Mouse (Mus musculus) adrenal gland, adult (tissue): ENCODE results near the gene Cmah.

Source experiments
- DNase-seq, 2 experiments: peaks; one replicate each; pipeline ENCODE4 v3.0.0; 2022 to 2023; ENCODE audit warnings: low spot score in 1 of 2; ENCODE audit not compliant: inconsistent age in 2 of 2

Cmah gene

DNA sequence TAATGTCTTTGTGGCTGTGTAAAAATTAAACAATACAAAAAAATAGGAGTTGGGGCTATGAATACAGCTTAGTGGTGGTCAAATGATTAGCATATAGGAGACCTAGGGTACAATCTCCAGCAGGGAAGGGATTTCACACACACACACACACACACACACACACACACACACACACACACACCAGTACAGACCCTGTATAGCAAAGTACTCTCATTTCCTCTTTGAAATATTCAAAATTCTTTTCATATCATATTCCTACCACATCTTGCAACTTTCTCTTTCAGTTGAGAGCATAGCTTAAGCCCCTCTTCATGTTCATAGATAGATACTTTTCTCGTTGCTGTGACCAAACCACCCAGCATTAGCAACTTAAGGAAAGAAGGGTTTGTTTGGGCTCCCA lies 181.7 kb downstream of the Cmah start:
- no peak for DNase-seq

DNA sequence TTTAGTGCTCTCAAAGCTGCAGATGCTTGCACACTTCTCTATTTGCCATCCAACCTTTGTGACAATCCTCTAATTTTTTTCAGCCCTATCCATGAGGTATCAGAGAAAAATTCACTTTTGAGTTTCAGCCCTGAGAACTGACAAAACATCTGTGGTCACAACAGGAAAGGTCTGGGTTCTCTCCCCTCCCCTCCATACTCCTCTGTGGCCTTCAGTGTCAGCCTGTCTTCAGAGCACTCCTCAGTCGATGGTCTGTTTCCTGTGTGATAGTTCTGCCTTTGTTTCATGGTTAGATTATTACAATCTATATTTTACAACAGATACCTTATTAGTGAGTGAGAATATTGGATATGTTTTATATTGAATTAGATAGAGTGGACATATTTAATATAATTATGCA lies 184.2 kb downstream of the Cmah start:
- no peak for DNase-seq

DNA sequence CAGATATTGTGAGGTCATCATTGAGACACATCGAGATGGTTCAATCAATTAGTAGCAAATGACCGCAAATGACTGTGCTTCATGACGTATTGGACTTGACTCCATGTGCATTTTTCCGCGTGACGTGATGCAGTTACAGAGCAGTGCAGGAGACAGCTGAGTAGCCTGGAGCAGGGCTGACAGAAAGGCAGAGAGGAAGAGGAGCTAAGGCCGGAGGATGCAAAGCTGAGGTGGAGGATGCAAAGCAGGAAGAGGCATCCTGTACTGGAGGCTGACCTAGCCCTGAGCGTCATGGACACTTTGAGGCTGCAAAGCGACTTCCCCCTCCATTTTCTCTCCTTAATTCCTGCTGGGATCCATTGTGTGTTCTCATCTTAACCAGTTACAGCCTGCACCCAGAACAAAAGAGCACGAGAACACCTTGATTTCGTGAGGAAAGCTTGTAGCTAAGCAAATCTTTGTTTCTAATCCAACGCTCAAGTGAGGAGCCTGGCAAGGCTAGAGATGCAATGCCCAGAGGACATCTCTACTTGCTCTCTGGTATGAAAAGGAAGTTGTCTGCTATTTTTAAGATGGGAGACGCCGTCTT lies 184.8 kb downstream of the Cmah start:
- DNase-seq, result no peak

DNA sequence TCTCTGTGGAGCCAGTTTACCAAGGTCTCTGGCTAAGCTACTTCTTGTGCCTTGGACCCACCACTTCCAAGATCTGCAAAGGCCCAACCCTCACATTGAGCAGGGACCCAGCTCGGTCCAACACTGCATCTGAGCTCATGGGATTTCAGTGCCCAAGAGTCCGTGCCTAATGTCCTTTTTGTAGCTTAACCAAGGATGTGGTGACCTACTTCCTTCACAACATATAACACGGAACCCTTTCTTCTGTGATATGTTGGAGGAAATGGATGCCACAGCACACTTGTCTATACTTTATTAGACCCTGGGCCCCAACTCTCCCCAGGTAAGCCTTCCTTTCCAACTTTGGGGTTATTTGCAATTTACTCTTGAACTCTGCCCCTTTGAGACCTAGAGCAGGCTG lies 186.5 kb downstream of the Cmah start:
- no peak for DNase-seq

DNA sequence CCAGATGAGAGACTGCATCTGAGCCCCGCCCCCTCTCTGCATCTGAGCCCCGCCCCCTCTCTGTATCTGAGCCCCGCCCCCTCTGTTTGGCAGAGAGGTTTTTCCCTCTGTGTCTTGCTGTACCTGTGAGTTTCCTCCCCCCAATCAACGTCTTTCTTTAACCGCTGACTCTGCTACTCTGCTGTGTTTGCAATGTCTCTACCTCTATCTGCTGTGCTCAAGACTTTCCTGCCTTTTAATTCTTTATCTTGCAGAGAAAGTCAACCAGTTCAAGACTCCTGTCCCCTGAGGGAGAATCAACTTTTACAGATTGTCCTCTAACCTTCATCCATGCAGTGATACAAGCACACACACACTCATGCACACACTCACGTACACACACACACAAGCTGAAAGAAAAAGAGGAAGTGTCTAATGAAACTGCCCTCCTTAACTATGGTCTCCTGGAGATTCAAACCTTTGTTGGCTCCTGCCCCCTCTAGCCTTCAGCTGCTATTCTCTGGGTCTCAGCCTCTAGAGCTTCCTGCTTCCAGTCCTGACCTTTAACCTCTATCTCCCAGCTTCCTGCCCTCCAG lies 188.0 kb downstream of the Cmah start:
- no peak for DNase-seq

DNA sequence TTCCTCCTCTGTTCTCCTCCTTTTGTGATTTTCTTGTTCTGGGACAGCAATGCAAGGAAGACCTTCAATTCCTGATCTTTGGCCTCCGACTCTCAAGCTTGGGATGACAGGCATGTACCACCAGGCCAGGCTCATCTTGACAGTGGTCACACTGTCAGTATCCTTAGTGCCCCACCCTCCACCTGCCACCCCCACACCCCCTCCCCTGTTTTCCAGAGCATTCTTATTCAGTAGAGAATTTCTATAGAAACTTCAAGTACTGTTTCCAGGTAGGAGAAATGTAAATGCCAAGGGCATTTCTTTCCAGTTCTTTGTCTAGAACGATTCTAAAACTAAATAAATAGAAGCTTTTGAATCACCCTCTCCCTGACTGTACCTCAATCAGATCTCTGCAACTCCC lies 190.6 kb downstream of the Cmah start:
- no peak for DNase-seq

DNA sequence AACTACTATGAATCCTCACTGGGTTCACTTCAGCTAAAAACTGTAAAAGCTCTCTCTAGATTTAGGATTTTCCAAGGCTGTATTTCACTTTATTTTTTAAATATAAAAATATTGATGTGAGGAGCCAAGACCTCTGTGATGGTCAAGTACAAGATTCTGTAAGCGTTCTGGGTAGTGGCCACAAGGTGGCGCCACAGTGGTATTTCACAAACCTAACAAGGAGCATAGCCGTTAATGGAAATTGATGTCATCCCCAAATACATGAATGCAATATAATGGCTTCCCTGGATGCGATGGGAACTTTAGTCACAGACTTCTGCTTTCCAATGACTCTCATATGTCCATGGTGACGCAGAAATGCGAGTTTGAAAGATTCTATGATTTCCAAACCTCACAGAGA lies 191.7 kb downstream of the Cmah start:
- DNase-seq, result peak; percentile 41 to 82

DNA sequence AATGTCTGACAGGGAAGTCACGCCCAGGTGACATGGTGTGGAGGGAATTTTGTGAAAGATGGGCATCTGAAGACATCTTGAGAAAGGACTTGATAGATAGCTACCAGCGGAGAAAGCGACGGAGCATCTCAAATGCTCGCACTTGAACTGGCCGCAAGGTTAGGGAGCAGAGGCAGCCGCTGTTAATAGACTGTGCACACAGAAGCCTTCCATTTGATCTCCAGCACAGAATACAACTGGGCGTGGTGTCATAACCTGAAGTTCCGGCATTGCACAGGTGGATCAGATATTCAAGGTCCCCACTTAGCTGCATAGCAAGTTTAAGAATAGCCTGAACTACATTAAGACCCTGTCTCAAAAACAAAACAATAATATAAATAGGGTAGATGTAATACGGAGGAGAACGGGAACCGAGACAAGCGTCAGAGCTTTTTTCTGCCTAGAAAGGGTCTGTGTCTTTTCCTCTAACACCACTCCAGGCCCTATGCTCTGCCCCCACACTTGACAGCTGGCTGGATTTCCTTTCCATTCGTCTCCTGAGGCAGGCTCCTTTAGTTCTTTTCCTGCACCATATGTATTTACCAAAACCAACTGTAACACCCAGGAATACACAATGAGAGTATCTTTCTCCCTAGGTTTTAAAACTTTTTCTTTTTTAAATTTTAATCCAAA lies 192.9 kb downstream of the Cmah start:
- DNase-seq, result no peak

DNA sequence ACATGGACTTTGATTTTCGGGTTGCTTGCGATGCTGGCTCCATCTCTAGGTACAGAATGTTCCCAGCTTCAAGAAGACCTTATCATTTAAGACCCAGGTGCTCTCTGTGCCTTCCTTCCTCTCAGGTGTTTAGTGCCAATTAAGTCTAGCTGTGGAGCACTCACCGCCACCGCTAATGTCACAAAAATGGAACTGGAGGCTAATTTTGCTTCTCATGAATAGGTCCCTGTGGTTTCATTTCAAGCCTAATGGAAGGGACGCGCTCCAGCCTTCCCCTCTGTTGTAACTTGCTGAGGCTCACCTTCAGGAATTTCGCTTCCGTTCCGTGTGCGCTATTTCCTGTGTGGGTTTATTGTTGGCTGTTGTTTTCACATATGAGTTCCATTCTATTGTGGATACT lies 193.6 kb downstream of the Cmah start:
- no peak for DNase-seq

DNA sequence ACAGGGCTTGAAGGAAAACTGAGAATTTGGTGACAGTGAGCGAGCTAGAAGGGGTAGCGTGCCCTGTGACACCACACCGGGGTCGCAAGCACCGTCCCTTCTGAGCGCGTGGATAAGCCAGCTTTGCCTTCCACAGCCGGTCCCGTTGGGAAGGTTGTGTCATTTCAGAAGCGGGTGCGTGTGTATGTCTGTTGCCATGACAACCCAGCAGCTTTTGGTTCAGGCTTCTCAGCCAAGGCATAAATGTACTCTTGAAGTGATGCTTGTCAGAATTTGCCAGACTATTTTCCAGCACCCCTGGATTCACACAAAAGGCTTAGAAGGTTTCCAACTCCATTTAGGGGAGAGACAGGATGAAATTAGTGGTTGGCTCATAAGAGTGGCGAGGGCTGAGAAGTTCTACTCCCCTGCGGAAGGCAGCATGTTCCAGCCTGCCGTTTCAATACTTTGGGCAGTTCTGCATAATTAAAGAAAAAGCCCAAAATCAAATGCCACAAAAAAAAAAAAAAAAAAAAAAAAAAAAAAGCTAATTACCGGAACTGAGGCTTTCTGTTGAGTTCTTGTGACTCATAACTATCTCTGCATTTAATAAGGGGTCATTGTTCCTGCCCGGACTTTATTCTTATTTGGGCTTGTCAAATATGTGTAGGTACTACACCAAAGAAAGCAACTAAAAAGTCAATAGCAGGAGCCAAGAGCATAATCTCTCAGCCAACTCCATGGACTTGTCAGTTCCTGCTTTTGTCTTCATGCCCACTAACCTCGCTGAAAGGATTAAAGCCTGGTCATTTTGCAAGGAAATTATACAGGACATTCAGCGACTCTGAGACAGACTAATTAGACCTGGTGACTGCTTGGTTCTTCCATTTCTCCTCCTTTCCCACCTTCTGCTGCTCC lies 194.5 kb downstream of the Cmah start:
- peak in 1 of 2 experiments; percentile 35 for DNase-seq

DNA sequence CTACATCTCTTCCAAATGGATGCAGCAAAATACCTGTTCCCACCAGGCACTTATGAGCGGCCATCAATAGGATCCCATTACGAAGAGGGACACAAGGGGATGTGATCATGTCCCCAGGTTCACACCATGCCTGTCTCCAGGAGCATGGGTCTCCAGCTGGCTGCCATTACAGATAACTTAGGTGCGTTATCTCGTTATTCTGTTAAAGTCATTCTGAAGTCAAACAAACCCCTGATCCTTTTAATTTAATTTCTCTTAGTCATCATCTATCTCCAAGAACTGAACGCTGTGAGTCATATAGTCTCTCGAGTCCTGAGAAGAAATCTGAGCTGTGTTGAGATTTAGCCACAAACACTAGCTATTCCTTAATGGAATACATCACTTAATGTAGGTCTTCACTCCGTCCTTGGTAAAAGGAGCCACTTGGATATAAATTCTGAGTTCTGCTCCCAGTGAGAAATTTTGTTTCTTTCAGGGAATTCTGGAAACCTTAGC lies 195.2 kb downstream of the Cmah start:
- DNase-seq, result no peak

DNA sequence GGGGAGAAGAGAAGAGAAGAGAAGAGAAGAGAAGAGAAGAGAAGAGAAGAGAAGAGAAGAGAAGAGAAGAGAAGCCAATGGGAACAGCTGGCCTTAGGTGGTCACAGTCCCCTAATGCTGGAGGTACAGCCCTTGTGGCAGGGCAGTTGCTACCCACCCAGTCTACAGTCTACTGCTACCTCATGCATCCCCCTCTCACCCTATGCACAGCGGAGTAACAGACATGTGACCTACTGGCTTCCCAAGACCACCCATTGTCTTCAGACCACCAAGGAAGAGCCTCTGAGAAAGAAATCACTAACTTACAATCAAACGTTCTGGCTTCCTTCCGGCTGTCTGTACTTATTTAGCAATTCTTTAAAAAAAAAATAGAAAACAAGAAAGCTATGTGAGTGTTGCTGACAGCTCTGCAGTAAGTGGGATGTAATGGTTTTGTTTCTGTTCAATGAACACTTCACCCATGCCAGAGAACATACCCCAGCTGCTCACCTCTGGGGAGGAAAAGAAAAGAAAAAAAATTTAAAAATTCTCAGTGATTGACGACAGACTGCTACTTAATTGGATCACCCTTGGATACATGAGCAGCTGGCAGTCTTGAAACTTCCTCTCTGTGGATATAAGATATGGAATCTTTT lies 196.5 kb downstream of the Cmah start:
- no peak for DNase-seq

DNA sequence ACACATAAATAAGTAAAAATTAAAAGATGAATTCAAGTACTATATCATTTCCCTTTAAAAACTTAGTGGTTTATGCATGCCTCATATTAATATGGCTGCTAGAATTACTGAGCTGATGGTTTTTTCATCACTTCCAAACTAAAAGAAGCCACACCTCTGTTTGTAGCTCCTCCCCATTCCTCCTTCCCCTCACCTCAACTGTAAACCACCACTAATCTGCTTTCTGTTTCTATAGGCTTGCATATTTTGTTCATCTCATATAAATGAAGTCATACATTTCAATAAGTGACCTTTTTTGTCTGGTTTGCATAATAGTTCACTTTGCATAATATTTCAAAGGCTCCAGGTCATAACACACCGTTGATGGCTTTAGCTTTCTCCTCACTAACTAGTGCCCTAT lies 197.3 kb downstream of the Cmah start:
- DNase-seq, result no peak

DNA sequence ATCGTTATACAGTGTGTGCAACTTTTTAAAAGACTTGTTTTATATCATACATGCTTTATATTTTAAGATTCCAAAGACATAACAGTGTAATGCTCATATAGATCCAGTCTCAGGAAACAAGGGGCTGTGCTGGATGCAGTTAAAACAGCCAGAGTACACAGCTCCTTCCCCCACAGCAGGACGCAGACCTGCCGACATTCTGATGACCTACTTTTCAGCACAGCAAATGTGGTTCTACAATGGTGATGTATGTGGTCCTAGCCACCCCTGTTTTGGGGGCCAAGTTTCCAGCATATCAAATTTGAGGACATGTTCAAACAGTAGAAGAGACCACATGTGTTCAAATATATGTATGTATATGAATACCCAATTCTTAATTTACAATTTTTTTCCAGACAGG lies 198.3 kb downstream of the Cmah start:
- no peak for DNase-seq

DNA sequence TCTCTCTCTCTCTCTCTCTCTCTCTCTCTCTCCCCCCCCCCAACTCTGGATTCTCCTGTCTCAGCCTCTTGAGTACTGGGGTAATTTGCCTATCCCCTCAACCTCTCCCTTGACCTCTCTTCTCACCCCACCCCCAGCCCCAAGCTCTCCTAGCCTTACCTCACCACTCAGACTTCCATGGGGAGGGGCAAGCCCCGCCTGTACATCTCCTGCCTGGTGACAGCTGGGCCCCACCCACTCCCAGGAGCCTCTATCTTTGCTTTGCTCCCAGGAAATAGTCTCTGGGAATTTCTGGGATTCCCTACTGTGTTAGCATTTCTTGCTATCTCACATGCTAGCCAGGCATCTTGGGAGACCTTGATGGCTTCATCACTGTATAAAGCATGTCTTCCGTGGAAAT lies 199.7 kb downstream of the Cmah start:
- no peak for DNase-seq
